Mouse (Mus musculus): ENCODE measurements around the gene Adar. TPM values are rescaled to one million over a fixed set of nuclear protein-coding genes. Genes with fewer than 3 reads are reported as not detected.

The Adar gene
- polyA plus RNA-seq, 1 experiment: 10.1 TPM

DNA sequence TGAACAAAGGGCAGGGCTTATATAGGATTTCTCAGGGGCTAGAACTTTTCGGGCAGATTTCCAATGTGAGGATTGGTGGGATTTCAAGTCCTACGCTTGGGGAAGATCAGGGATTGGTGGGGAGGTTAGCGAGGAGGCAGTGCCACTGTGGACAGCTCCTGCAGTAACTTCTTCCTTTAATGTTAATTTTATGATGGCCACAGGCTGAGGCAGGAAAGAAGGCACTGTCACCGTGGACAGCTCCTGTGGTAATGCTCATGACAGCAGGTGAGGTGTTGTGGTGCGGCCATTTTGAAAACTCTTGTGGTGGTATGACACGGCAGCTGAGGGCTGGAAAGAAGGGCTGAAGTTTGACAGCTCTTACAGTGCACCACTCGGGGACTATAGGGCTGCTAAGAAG lies 54.8 kb downstream of the Adar start:
- Histone ChIP-seq H3K36me3 (ENCODE audit: control insufficient read depth, insufficient read depth) (no peaks in the 10 kb centered on the region), H3K27me3 (ENCODE audit: control insufficient read depth, insufficient read depth, insufficient read length) (no peaks in the 10 kb centered on the region), H3K79me3 (ENCODE audit: low read depth) (peaks cover 7% of the 10 kb centered on the region), H3K79me2 (ENCODE audit: control insufficient read depth, insufficient read depth) (peaks cover 10% of the 10 kb centered on the region), H3ac (ENCODE audit: control insufficient read depth, insufficient read length, low read depth) (no peak overlapping the region), H3K4me3 (ENCODE audit: insufficient read depth, poor library complexity, severe bottlenecking) (no peak overlapping the region)
- TF ChIP-seq USF1 (IDR thresholded peaks at IDR 0.05; ENCODE audit: low read depth) (no peak), MAX (IDR thresholded peaks at IDR 0.05) (no peak)

- TF ChIP-seq MYOG (IDR thresholded peaks at IDR 0.05; ENCODE audit: control insufficient read depth, extremely low read depth, insufficient read length) (no peak), MAX (IDR thresholded peaks at IDR 0.05) (no peak)
- Histone ChIP-seq H3K4me3 (ENCODE audit: insufficient read depth, poor library complexity, severe bottlenecking) (no peak overlapping the region), H3ac (ENCODE audit: control insufficient read depth, insufficient read length, low read depth) (no peak overlapping the region), H3K27me3 (ENCODE audit: control insufficient read depth, insufficient read depth, insufficient read length) (no peaks in the 10 kb centered on the region), H3K79me2 (ENCODE audit: control insufficient read depth, insufficient read depth) (peaks cover 20% of the 10 kb centered on the region), H3K79me3 (ENCODE audit: low read depth) (peaks cover 15% of the 10 kb centered on the region), H3K36me3 (ENCODE audit: control insufficient read depth, insufficient read depth) (peaks cover 3% of the 10 kb centered on the region)
Observed at GRCm38 (mm10) chr3:89770425-89771002, 55.7 kb downstream of the Adar start.

- peaks cover 20% of the 10 kb centered on the region for H3K79me3 ChIP-seq (ENCODE audit: low read depth)
- TF ChIP-seq USF1 (IDR thresholded peaks at IDR 0.05; ENCODE audit: low read depth) (peak; percentile 1), MYOG (IDR thresholded peaks at IDR 0.05; ENCODE audit: control insufficient read depth, extremely low read depth, insufficient read length) (no peak), CTCF (IDR thresholded peaks at IDR 0.05; ENCODE audit: control insufficient read depth, insufficient read depth, insufficient read length) (peak; percentile 72), MYOD1 (IDR thresholded peaks at IDR 0.05; ENCODE audit: control insufficient read depth, insufficient read length, low read depth) (peak; percentile 1)
- H3K4me3 ChIP-seq (ENCODE audit: insufficient read depth, poor library complexity, severe bottlenecking): peak overlapping the region; percentile 86
- no peaks in the 10 kb centered on the region for H3K27me3 ChIP-seq (ENCODE audit: control insufficient read depth, insufficient read depth, insufficient read length)
- H3K79me2 ChIP-seq (ENCODE audit: control insufficient read depth, insufficient read depth): peaks cover 31% of the 10 kb centered on the region
- peak overlapping the region; percentile 47 for H3ac ChIP-seq (ENCODE audit: control insufficient read depth, insufficient read length, low read depth)
- H3K36me3 ChIP-seq (ENCODE audit: control insufficient read depth, insufficient read depth): peaks cover 22% of the 10 kb centered on the region
Observed at GRCm38 (mm10) chr3:89772588-89772967, 57.8 kb downstream of the Adar start.

- H3K27me3 ChIP-seq (ENCODE audit: control insufficient read depth, insufficient read depth, insufficient read length): no peaks in the 10 kb centered on the region
- peak within 1 kb of the TSS; percentile 86 for H3K4me3 ChIP-seq (ENCODE audit: insufficient read depth, poor library complexity, severe bottlenecking)
- H3K79me2 ChIP-seq (ENCODE audit: control insufficient read depth, insufficient read depth): peaks cover 31% of the 10 kb centered on the region
- peak within 1 kb of the TSS; percentile 91 for H3ac ChIP-seq (ENCODE audit: control insufficient read depth, insufficient read length, low read depth)
- H3K79me3 ChIP-seq (ENCODE audit: low read depth): peaks cover 20% of the 10 kb centered on the region
- TF ChIP-seq MYOD1 (IDR thresholded peaks at IDR 0.05; ENCODE audit: control insufficient read depth, insufficient read length, low read depth) (no peak), USF1 (IDR thresholded peaks at IDR 0.05; ENCODE audit: low read depth) (peak; percentile 92), MYOG (IDR thresholded peaks at IDR 0.05; ENCODE audit: control insufficient read depth, extremely low read depth, insufficient read length) (no peak), CEBPB (IDR thresholded peaks at IDR 0.05; ENCODE audit: low read depth) (no peak), MAX (IDR thresholded peaks at IDR 0.05) (peak; percentile 99), FOSL1 (IDR thresholded peaks at IDR 0.05; ENCODE audit: insufficient read depth, low read length, poor library complexity, severe bottlenecking) (no peak)
- H3K36me3 ChIP-seq (ENCODE audit: control insufficient read depth, insufficient read depth): peaks cover 26% of the 10 kb centered on the region
Observed at GRCm38 (mm10) chr3:89772968-89773709, 58.3 kb downstream of the Adar start, which contains the start of gene Ube2q1. Ube2q1 (plus strand) TSS chr3:89773616.

DNA sequence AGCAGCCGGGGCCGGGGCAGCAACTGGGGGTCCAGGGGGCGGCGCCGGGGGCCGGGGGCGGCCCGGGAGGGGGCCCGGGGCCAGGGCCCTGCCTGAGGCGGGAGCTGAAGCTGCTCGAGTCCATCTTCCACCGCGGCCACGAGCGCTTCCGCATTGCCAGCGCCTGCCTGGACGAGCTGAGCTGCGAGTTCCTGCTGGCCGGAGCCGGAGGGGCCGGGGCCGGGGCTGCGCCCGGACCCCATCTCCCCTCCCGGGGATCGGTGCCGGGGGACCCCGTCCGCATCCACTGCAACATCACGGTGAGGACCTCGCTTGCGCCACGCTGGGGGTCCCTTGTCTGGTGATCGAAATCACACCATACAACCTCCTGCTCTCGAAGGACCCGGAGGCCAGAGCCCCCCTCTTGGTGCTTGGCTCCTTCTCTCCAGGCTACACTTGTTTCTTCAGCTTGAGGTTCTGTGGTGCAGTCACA lies 59.0 kb downstream of the Adar start:
- peak overlapping the region; percentile 91 for H3ac ChIP-seq (ENCODE audit: control insufficient read depth, insufficient read length, low read depth)
- peak overlapping the region; percentile 86 for H3K4me3 ChIP-seq (ENCODE audit: insufficient read depth, poor library complexity, severe bottlenecking)
- H3K79me2 ChIP-seq (ENCODE audit: control insufficient read depth, insufficient read depth): peaks cover 31% of the 10 kb centered on the region
- TF ChIP-seq USF1 (IDR thresholded peaks at IDR 0.05; ENCODE audit: low read depth): no peak
- no peak for TF ChIP-seq FOSL1 (IDR thresholded peaks at IDR 0.05; ENCODE audit: insufficient read depth, low read length, poor library complexity, severe bottlenecking)
- TF ChIP-seq CEBPB (IDR thresholded peaks at IDR 0.05; ENCODE audit: low read depth): no peak
- no peak for TF ChIP-seq MAX (IDR thresholded peaks at IDR 0.05)
- no peak for TF ChIP-seq MYOG (IDR thresholded peaks at IDR 0.05; ENCODE audit: control insufficient read depth, extremely low read depth, insufficient read length)
- TF ChIP-seq MYOD1 (IDR thresholded peaks at IDR 0.05; ENCODE audit: control insufficient read depth, insufficient read length, low read depth): no peak
- no peak for TF ChIP-seq CTCF (IDR thresholded peaks at IDR 0.05; ENCODE audit: control insufficient read depth, insufficient read depth, insufficient read length)
- H3K36me3 ChIP-seq (ENCODE audit: control insufficient read depth, insufficient read depth): peaks cover 33% of the 10 kb centered on the region
- H3K27me3 ChIP-seq (ENCODE audit: control insufficient read depth, insufficient read depth, insufficient read length): no peaks in the 10 kb centered on the region
- peaks cover 20% of the 10 kb centered on the region for H3K79me3 ChIP-seq (ENCODE audit: low read depth)

Data from C2C12 (cell line).